Comparison of ENCODE assay signal across 24 mouse cellular contexts in the genomic region with DNA sequence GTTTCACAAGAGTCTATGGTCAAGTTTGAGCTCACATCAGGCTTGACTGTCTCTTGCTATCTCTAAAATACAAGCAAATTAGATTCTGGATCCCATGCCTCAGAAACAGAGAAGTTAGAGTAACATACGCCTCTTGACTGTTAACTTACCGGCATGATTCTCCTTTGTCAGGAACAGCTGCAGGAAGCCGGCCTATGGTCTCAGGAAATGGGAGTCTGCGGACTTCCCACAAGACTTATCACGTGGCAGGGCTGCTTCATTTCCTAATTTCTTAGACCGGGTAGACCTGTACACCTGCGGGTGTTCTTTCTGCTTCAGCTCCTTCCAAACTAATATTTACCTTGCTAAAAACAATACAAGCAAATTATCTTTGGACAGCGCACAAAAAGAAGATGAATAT. TPM values are rescaled to one million over a fixed set of nuclear protein-coding genes. Genes with fewer than 3 reads are reported as not detected.
DNase-seq lines count a peak whose midpoint lies in the region; ATAC-seq and TF ChIP-seq lines count a peak whose summit lies in the region.
"Had no signal": no experiment of that assay in that cellular context is flagged by ENCODE, and none has a peak within 500 bp of the region (broad histone marks: within the 10 kb centered on the region; RNA-seq: fewer than 3 reads in every experiment).

No protein-coding gene starts in this region.

- no peak for TF ChIP-seq EP300 in heart, adult 2 months (IDR thresholded peaks at IDR 0.05; ENCODE audit: insufficient read depth, low read depth, low read length)

- H3K4me1 ChIP-seq in heart, adult 2 months (ENCODE audit: control insufficient read depth, insufficient read depth, low read length) = no peaks in the 10 kb centered on the region
- H3K4me1 ChIP-seq: embryonic facial prominence, embryonic 15.5 days; forebrain, embryonic 15.5 days; heart, embryonic 13.5 days; hindbrain, embryonic 13.5 days had no signal

- H3K36me3 ChIP-seq in heart, adult 2 months (ENCODE audit: control insufficient read depth, insufficient read depth, low read length) = no peaks in the 10 kb centered on the region
- H3K36me3 ChIP-seq: embryonic facial prominence, embryonic 15.5 days; forebrain, embryonic 15.5 days; heart, embryonic 13.5 days; hindbrain, embryonic 13.5 days had no signal

- peak; percentile 90 for DNase-seq in heart, adult 11 months
- DNase-seq in heart, adult 2 months = no peak
- DNase-seq in kidney, postnatal 10 days = peak; percentile 24
- no peak for DNase-seq in kidney, adult 9 months
- DNase-seq in 416B (ENCODE audit: low read depth) = peak; percentile 60
- no peak for DNase-seq in testis, postnatal 14 days (ENCODE audit: low spot score)
- DNase-seq in gastrocnemius, postnatal 14 days = no peak
- DNase-seq: adrenal gland, postnatal 25 days; cerebellum, adult 18-20 months; cerebellum, adult 9-11 months; cerebellum, postnatal 36 days; gastrocnemius, postnatal 10 days; heart, postnatal 10 days; heart, postnatal 4 days had no signal

- no peaks in the 10 kb centered on the region for H3K27me3 ChIP-seq in heart, adult 2 months (ENCODE audit: control insufficient read depth, insufficient read depth, low read length)
- H3K27me3 ChIP-seq: embryonic facial prominence, embryonic 15.5 days; forebrain, embryonic 15.5 days; heart, embryonic 13.5 days; hindbrain, embryonic 13.5 days had no signal

- peak; percentile 52 for ATAC-seq in granulocyte monocyte progenitor cell, adult 5-6 weeks (replicated peaks; ENCODE audit: poor library complexity, severe bottlenecking)
- ATAC-seq: activated CD4-positive, CD25-positive, alpha-beta regulatory T cell, adult 4 months; forebrain, embryonic 15.5 days; hindbrain, postnatal 0 days had no signal

- intact Hi-C loops in heart, adult 2 months (cut with DNase I) = no loop called here
- intact Hi-C loops in gastrocnemius, postnatal 14 days (cut with DNase I; ENCODE audit: low total_unique reads) = no loop called here

- no peak overlapping the region for H3K4me3 ChIP-seq in heart, adult 2 months
- H3K4me3 ChIP-seq: embryonic facial prominence, embryonic 15.5 days; erythroblast, embryonic 14.5 days; forebrain, embryonic 15.5 days; heart, embryonic 13.5 days; hindbrain, embryonic 13.5 days had no signal

- no peak overlapping the region for H3K9ac ChIP-seq in heart, adult 2 months (ENCODE audit: low read depth, low read length)
- H3K9ac ChIP-seq: embryonic facial prominence, embryonic 15.5 days; forebrain, embryonic 15.5 days; heart, embryonic 13.5 days; hindbrain, embryonic 13.5 days had no signal

- TF ChIP-seq POLR2A in heart, adult 2 months (IDR thresholded peaks at IDR 0.05; ENCODE audit: insufficient read depth, low read depth, low read length) = no peak

- WGBS in heart, adult 2 months = 30% methylated on average over 8 of the region's 8 CpGs

- H3K79me2 ChIP-seq in heart, adult 2 months (replicated peaks; ENCODE audit: control insufficient read depth, insufficient read depth, low read length) = no peaks in the 10 kb centered on the region

- H3K27ac ChIP-seq in heart, adult 2 months = no peak overlapping the region
- H3K27ac ChIP-seq: embryonic facial prominence, embryonic 15.5 days; forebrain, embryonic 15.5 days; heart, embryonic 13.5 days; hindbrain, embryonic 13.5 days; hindbrain, postnatal 0 days had no signal

- TF ChIP-seq CTCF in heart, adult 2 months (IDR thresholded peaks at IDR 0.05) = no peak

RNA-seq across cellular contexts. Expression of a gene that starts 22.9 kb away (rescaled TPM):
- under 1 TPM in 1 of 2 experiments, not detected in 1; 0.07 TPM for total RNA-seq in heart, adult 2 months (2021)
- 0.23 and 0.26 TPM in 2 replicates for polyA plus RNA-seq in heart, adult 2 months (2012; rRNA removed)
- not detected in 2 replicates for total RNA-seq in granulocyte monocyte progenitor cell, adult 5-6 weeks (2014; fragmentation: Nextera tagmentation)
- not detected in 2 replicates for total RNA-seq in granulocyte monocyte progenitor cell, adult 5-6 weeks (2017)
- not detected for total RNA-seq in gastrocnemius, postnatal 14 days (2021)
- total RNA-seq: heart, postnatal 10 days; MEL had no signal
- polyA plus RNA-seq: forebrain, embryonic 11.5 days had no signal

RNA-seq across cellular contexts. Expression of a gene that starts 24.7 kb away (rescaled TPM):
- total RNA-seq in heart, adult 2 months (2021) = 10 to 100 TPM; 64.9 to 65.9 TPM
- 38.0 and 38.3 TPM in 2 replicates for polyA plus RNA-seq in heart, adult 2 months (2012; rRNA removed)
- 75.6 and 84.1 TPM in 2 replicates for total RNA-seq in granulocyte monocyte progenitor cell, adult 5-6 weeks (2014; fragmentation: Nextera tagmentation)
- total RNA-seq in granulocyte monocyte progenitor cell, adult 5-6 weeks (2017) = 108 and 134 TPM in 2 replicates
- total RNA-seq in gastrocnemius, postnatal 14 days (2021) = 10 to 100 TPM; 35.2 to 37.2 TPM

RNA-seq across cellular contexts. Expression of a gene that starts 54.5 kb away (rescaled TPM):
- total RNA-seq in heart, adult 2 months (2021) = 100 to 1,000 TPM; 251 to 299 TPM
- polyA plus RNA-seq in heart, adult 2 months (2012; rRNA removed) = 206 and 222 TPM in 2 replicates
- total RNA-seq in granulocyte monocyte progenitor cell, adult 5-6 weeks (2014; fragmentation: Nextera tagmentation) = 1,591 and 1,842 TPM in 2 replicates
- total RNA-seq in granulocyte monocyte progenitor cell, adult 5-6 weeks (2017) = 1,837 and 2,050 TPM in 2 replicates
- total RNA-seq in gastrocnemius, postnatal 14 days (2021) = 100 to 1,000 TPM; 386 to 432 TPM

Comparison
In these comparisons a context has a peak if more than half of its experiments do, and no peak if none do; other contexts are left out.
1. DNase-seq: peak in heart, adult 11 months (single experiment), kidney, postnatal 10 days (single experiment) and 416B (single experiment); none in heart, adult 2 months (0 of 2), kidney, adult 9 months (single experiment), testis, postnatal 14 days (single experiment) and gastrocnemius, postnatal 14 days (single experiment).